Mouse (Mus musculus) heart, postnatal 0 days (tissue): ENCODE measurements around the gene Rapgef5. TPM values are rescaled to one million over a fixed set of nuclear protein-coding genes. Genes with fewer than 3 reads are reported as not detected.

Source experiments
- ATAC-seq: fragments of 200-750 bp; cut with Nextera tagmentation; 2 replicates; pipeline ENCODE4 v1.8.0; 2017; ENCODE audit warnings: low read depth, moderate number of reproducible peaks, moderate library complexity; ENCODE audit not compliant: insufficient read depth
- DNase-seq: peaks from one replicate; pipeline ENCODE4 v3.0.0-alpha.2; 2016; ENCODE audit warnings: low spot score
- H3K27ac ChIP-seq: fragments of 300-500 bp; sonication (generic); 2 replicates; pipeline ENCODE4 v1.5.1; 2014; ENCODE audit warnings: low read depth, mild to moderate bottlenecking
- H3K27me3 ChIP-seq: fragments of 300-500 bp; sonication (generic); 2 replicates; pipeline ENCODE4 v1.6.1; 2014; ENCODE audit warnings: low read length, mixed read lengths; ENCODE audit not compliant: control insufficient read depth, insufficient read depth
- H3K36me3 ChIP-seq: fragments of 300-500 bp; sonication (generic); replicated peaks from 2 replicates; pipeline ENCODE4 v1.6.1; 2014; ENCODE audit warnings: low read length, mixed read lengths; ENCODE audit not compliant: control insufficient read depth, insufficient read depth
- H3K4me1 ChIP-seq: fragments of 300-500 bp; sonication (generic); 2 replicates; pipeline ENCODE4 v1.6.1; 2014; ENCODE audit warnings: antibody characterized with exemption; ENCODE audit not compliant: control insufficient read depth, insufficient read depth
- H3K4me2 ChIP-seq: fragments of 300-500 bp; sonication (generic); 2 replicates; pipeline ENCODE4 v1.6.1; 2014; ENCODE audit warnings: low read depth, mild to moderate bottlenecking, low read length, moderate library complexity
- H3K4me3 ChIP-seq: fragments of 300-500 bp; sonication (generic); 2 replicates; pipeline ENCODE4 v1.5.1; 2014; ENCODE audit warnings: low read depth, low read length
- H3K9ac ChIP-seq: fragments of 300-500 bp; sonication (generic); replicated peaks from 2 replicates; pipeline ENCODE4 v1.6.1; 2014; ENCODE audit warnings: low read depth, low read length, mixed read lengths
- H3K9me3 ChIP-seq: fragments of 300-500 bp; sonication (generic); replicated peaks from 2 replicates; pipeline ENCODE4 v1.6.1; 2016; ENCODE audit warnings: low read length; ENCODE audit not compliant: control insufficient read depth
- CTCF ChIP-seq: IDR thresholded peaks from 2 replicates; pipeline ENCODE4 v1.5.1; 2016; ENCODE audit warnings: antibody characterized with exemption, control low read depth, low read depth
- EP300 ChIP-seq: IDR thresholded peaks from 2 replicates; pipeline ENCODE4 v1.6.1; 2016; ENCODE audit warnings: antibody characterized with exemption, low read depth
- WGBS: fragments of 180-500 bp; shearing (Covaris S2); extraction: QIAGEN DNeasy Blood & Tissue Kit; methylation state at CpG from one replicate; pipeline ENCODE4 v1.1.7; 2014; 5-methylcytosine and 5-hydroxymethylcytosine counted together
- polyA plus RNA-seq: library from polyadenylated mRNA; unstranded; fragments of >200 nt; fragmentation: Nextera tagmentation; extraction: Ambion mirVana; gene quantifications from 2 replicates; pipeline ENCODE4 v1.2.1, GENCODE M21; 2015
- total RNA-seq: library from RNA; depleted of rRNA; stranded (reverse); fragments of >200 nt; gene quantifications from 2 replicates; pipeline ENCODE4 v1.2.3, GENCODE M21; 2014; ENCODE audit warnings: low replicate concordance

Rapgef5 gene
- total and polyA plus RNA-seq, 2 experiments from 2014 or later = 11.1 to 30.8 TPM

- DNase-seq = no peak
These were observed 289.8 kb downstream of the Rapgef5 start for GRCm38 (mm10) chr12:117806007-117806451.

DNA sequence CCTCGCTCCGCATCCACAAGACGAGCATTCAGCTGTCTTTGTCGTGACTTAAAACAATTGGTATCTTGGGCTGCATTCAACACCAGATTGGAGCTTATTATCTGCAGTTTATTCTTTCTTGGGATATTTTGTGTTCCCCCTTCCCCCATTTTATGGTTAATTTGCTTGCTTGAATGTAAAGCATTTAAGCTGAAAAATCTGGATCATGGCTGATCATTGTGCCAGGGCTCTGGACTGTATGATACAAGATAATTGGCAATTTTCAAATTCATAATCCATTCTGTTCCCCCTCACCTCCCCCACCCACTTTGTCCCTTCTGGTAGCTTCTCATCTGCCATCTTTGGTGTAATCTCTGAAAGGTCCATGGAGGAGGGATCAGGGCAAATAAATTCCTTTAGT, 290.2 kb downstream of the Rapgef5 start:
- Histone ChIP-seq H3K27ac (no peak overlapping the region), H3K4me3 (no peak overlapping the region), H3K27me3 (no peaks in the 10 kb centered on the region), H3K9ac (no peak overlapping the region), H3K4me1 (no peaks in the 10 kb centered on the region), H3K36me3 (no peaks in the 10 kb centered on the region), H3K4me2 (no peak overlapping the region), H3K9me3 (no peaks in the 10 kb centered on the region)
- no peak for ATAC-seq
- TF ChIP-seq EP300 (no peak), CTCF (no peak)
- WGBS = 84% methylated on average over 4 of the region's 4 CpGs
- DNase-seq = no peak

More at GRCm38 (mm10) chr12:117806007-117806451, 289.8 kb downstream of the Rapgef5 start:
- WGBS = 61% methylated on average over 12 of the region's 12 CpGs
- no peak for ATAC-seq
- Histone ChIP-seq H3K9me3 (no peaks in the 10 kb centered on the region), H3K4me2 (no peak overlapping the region), H3K4me3 (no peak overlapping the region), H3K36me3 (no peaks in the 10 kb centered on the region), H3K27ac (no peak overlapping the region), H3K4me1 (no peaks in the 10 kb centered on the region), H3K9ac (no peak overlapping the region), H3K27me3 (no peaks in the 10 kb centered on the region)
- no peak for TF ChIP-seq CTCF
- no peak for TF ChIP-seq EP300

GRCm38 (mm10) chr12:117807637-117808036, 291.4 kb downstream of the Rapgef5 start:
- H3K36me3 ChIP-seq = no peaks in the 10 kb centered on the region
- H3K27ac ChIP-seq = no peak overlapping the region
- 49% methylated on average over 10 of the region's 12 CpGs for WGBS
- ATAC-seq (no peak), DNase-seq (no peak)
- no peaks in the 10 kb centered on the region for H3K9me3 ChIP-seq
- H3K4me3 ChIP-seq = no peak overlapping the region
- H3K4me2 ChIP-seq = no peak overlapping the region
- no peak overlapping the region for H3K9ac ChIP-seq
- TF ChIP-seq EP300 (no peak), CTCF (no peak)
- no peaks in the 10 kb centered on the region for H3K4me1 ChIP-seq
- H3K27me3 ChIP-seq = no peaks in the 10 kb centered on the region

GRCm38 (mm10) chr12:117808355-117809326, 292.4 kb downstream of the Rapgef5 start:
- Histone ChIP-seq H3K9me3 (no peaks in the 10 kb centered on the region), H3K36me3 (no peaks in the 10 kb centered on the region), H3K4me2 (peak overlapping the region; percentile 25; the same call in 1 of the 2 replicates), H3K4me3 (no peak overlapping the region), H3K4me1 (no peaks in the 10 kb centered on the region), H3K27ac (no peak overlapping the region), H3K27me3 (no peaks in the 10 kb centered on the region), H3K9ac (no peak overlapping the region)
- WGBS = 60% methylated on average over 17 of the region's 17 CpGs
- ATAC-seq = no peak
- DNase-seq = no peak
- TF ChIP-seq EP300 = no peak
- no peak for TF ChIP-seq CTCF
